Mouse (Mus musculus) gastrocnemius, adult 2 months (tissue): Measurements from ENCODE around the gene Ska3. TPM values are rescaled to one million over a fixed set of nuclear protein-coding genes. Genes with fewer than 3 reads are reported as not detected.

ENCODE experiments used
- DNase-seq: peaks from one replicate; pipeline ENCODE4 v3.0.0; 2022
- H3K27ac ChIP-seq: fragments of 200-600 bp; 2 replicates; pipeline ENCODE4 v1.8.1; 2022; ENCODE audit warnings: mild to moderate bottlenecking
- H3K4me3 ChIP-seq: fragments of 200-600 bp; 2 replicates; pipeline ENCODE4 v1.8.1; 2022; ENCODE audit warnings: mild to moderate bottlenecking, moderate library complexity
- CTCF ChIP-seq: fragments of 200-600 bp; IDR thresholded peaks from 2 replicates; pipeline ENCODE4 v1.8.1; 2022; ENCODE audit warnings: antibody characterized with exemption, mild to moderate bottlenecking, moderate library complexity
- intact Hi-C: fragments of 180-260 bp; cut with DNase I; formaldehyde crosslinking; loops from one replicate; pipeline ENCODE4 v1.15.1; 2025
- microRNA-seq: library from miRNA; unstranded; fragments of <30 nt; microRNA quantifications from one replicate; pipeline ENCODE4 v1.2.0, GENCODE M21; 2021
- total RNA-seq, 2 experiments: library from RNA; stranded (reverse); gene quantifications; 2 replicates each; pipeline ENCODE4 v1.2.3; 2021

Gene Ska3
- total RNA-seq, 2 experiments from 2014 or later = not detected

- TF ChIP-seq CTCF = no peak
- H3K4me3 ChIP-seq = no peak overlapping the region
- no peak for DNase-seq
- intact Hi-C loops = no loop called here
- H3K27ac ChIP-seq = no peak overlapping the region
Observed at GRCm38 (mm10) chr14:57787406-57787805, 38.6 kb downstream of the Ska3 start.

- H3K4me3 ChIP-seq = no peak overlapping the region
- intact Hi-C loops = no loop called here
- no peak overlapping the region for H3K27ac ChIP-seq
- no peak for DNase-seq
- TF ChIP-seq CTCF = no peak
Observed at GRCm38 (mm10) chr14:57772157-57772815, 53.7 kb downstream of the Ska3 start.

- intact Hi-C loops = no loop called here
- no peak for TF ChIP-seq CTCF
- Histone ChIP-seq H3K27ac (no peak overlapping the region), H3K4me3 (no peak overlapping the region)
- DNase-seq = no peak
Observed at GRCm38 (mm10) chr14:57769102-57769501, 56.9 kb downstream of the Ska3 start.

- intact Hi-C loops = no loop called here
- no peak for DNase-seq
- H3K4me3 ChIP-seq = no peak overlapping the region
- H3K27ac ChIP-seq = peak overlapping the region; percentile 38
- TF ChIP-seq CTCF = no peak
Observed at GRCm38 (mm10) chr14:57760447-57761412, 65.3 kb downstream of the Ska3 start.

DNA sequence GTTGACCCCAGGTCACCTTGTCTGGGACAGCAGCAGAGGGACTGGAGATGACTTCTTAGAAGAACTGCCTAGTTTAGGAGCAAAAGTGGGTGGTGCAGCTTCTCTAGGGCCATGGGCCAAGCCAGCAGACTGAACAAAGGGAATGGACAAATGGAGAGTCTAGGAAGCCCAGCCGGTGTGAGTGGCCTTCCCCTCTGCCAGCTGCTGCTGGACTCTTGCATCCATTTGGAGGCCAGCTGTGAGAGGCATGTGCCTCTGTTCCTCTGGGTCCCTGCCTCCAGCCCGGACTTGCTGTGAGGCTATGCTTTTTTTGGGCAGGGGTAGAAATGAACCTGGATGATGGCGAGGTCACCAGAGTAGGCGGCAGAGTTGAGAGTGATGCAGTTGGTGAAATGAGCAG is 67.7 kb downstream of the Ska3 start, which contains the start of gene Lats2:
Lats2 (minus strand) TSS at position 152 of the 400 bp plus-strand sequence.
- no peak for TF ChIP-seq CTCF
- no peak within 1 kb of the TSS for H3K4me3 ChIP-seq
- H3K27ac ChIP-seq = no peak within 1 kb of the TSS
- no peak for DNase-seq
- intact Hi-C loops = no loop called here

Small RNA genes within 50 kb of the gene (microRNA-seq; reads per million reads assigned to microRNA genes)
- gene Mir3077 = not detected

Other genes with a start within 250 kb of the Ska3 start
- 10 to 100 TPM in 1 of 2 experiments, 1 to 10 TPM in 1; 8.4 to 17.8 TPM for gene Xpo4, start 160.8 kb downstream of the Ska3 start, total RNA-seq
- gene Gm49361, start 80.1 kb downstream of the Ska3 start, total RNA-seq = not detected
- gene Lats2, start 67.8 kb downstream of the Ska3 start, total RNA-seq = 10 to 100 TPM; 23.7 to 24.2 TPM
- 10 to 100 TPM; 54.8 to 73.6 TPM for gene Sap18, start 28.0 kb downstream of the Ska3 start, total RNA-seq
- gene Mrpl57, start within 50 bp of the Ska3 start, total RNA-seq = 10 to 100 TPM; 64.1 to 72.6 TPM
- 1 to 10 TPM; 3.6 to 5.1 TPM for gene Zdhhc20, start 64.1 kb upstream of the Ska3 start, total RNA-seq
- gene Micu2, start 173.1 kb upstream of the Ska3 start, total RNA-seq = 10 to 100 TPM; 29.1 to 45.9 TPM
- 1 to 10 TPM; 1.3 to 2.8 TPM for gene Fgf9, start 244.4 kb upstream of the Ska3 start, total RNA-seq